Mouse (Mus musculus) E14TG2a.4 (cell line): Measurements from ENCODE around the gene Tmem131l.

Experiments
- CTCF ChIP-seq: conservative IDR thresholded peaks from 2 replicates; pipeline ENCODE4 v1.5.1; 2014; ENCODE audit warnings: low read length
- NANOG ChIP-seq: IDR thresholded peaks from 2 replicates; pipeline ENCODE4 v1.6.1; 2014; ENCODE audit warnings: borderline replicate concordance, low read length, mixed read lengths
- POU5F1 ChIP-seq: IDR thresholded peaks from 2 replicates; pipeline ENCODE4 v1.6.1; 2014; ENCODE audit warnings: low read length, borderline replicate concordance

- TF ChIP-seq CTCF (no peak), POU5F1 (no peak), NANOG (no peak)
These were observed 180.4 kb downstream of the Tmem131l start for GRCm38 (mm10) chr3:83859595-83859994.
